Mouse (Mus musculus) limb, embryonic 11.5 days (tissue): Measurements from ENCODE around the gene Sfn. TPM values are rescaled to one million over a fixed set of nuclear protein-coding genes. Genes with fewer than 3 reads are reported as not detected.

ENCODE experiments used
- ATAC-seq: fragments of 200-750 bp; cut with Nextera tagmentation; 2 replicates; pipeline ENCODE4 v1.8.0; 2017; ENCODE audit warnings: low read depth; ENCODE audit not compliant: insufficient number of reproducible peaks, low FRiP score, low TSS enrichment
- DNase-seq: peaks from one replicate; pipeline ENCODE4 v3.0.0-alpha.2; 2015; ENCODE audit warnings: low spot score
- H3K27ac ChIP-seq: fragments of 300-500 bp; sonication (generic); replicated peaks from 2 replicates; pipeline ENCODE4 v1.5.1; 2014; ENCODE audit warnings: low read depth, mild to moderate bottlenecking, low read length
- H3K27me3 ChIP-seq: fragments of 300-500 bp; sonication (generic); 2 replicates; pipeline ENCODE4 v1.6.1; 2014; ENCODE audit warnings: mild to moderate bottlenecking, low read length, mixed read lengths; ENCODE audit not compliant: control insufficient read depth, insufficient read depth
- H3K36me3 ChIP-seq: fragments of 300-500 bp; sonication (generic); 2 replicates; pipeline ENCODE4 v1.6.1; 2014; ENCODE audit warnings: mild to moderate bottlenecking, low read length, moderate library complexity, mixed read lengths; ENCODE audit not compliant: control insufficient read depth, insufficient read depth
- H3K4me1 ChIP-seq: fragments of 300-500 bp; sonication (generic); 2 replicates; pipeline ENCODE4 v1.6.1; 2014; ENCODE audit warnings: low read length, mixed read lengths; ENCODE audit not compliant: control insufficient read depth, insufficient read depth
- H3K4me2 ChIP-seq: fragments of 300-500 bp; sonication (generic); 2 replicates; pipeline ENCODE4 v1.6.1; 2014; ENCODE audit warnings: low read depth, mild to moderate bottlenecking, moderate library complexity; ENCODE audit not compliant: severe bottlenecking
- H3K4me3 ChIP-seq: fragments of 300-500 bp; sonication (generic); 2 replicates; pipeline ENCODE4 v1.5.1; 2014; ENCODE audit warnings: low read depth, low read length
- H3K9ac ChIP-seq: fragments of 300-500 bp; sonication (generic); 2 replicates; pipeline ENCODE4 v1.6.1; 2014; ENCODE audit warnings: mild to moderate bottlenecking, low read length
- H3K9me3 ChIP-seq: fragments of 300-500 bp; sonication (generic); 2 replicates; pipeline ENCODE4 v1.6.1; 2016; ENCODE audit warnings: low read length; ENCODE audit not compliant: control insufficient read depth
- WGBS: fragments of 180-500 bp; shearing (Covaris S2); extraction: QIAGEN DNeasy Blood & Tissue Kit; methylation state at CpG from one replicate; pipeline ENCODE4 v1.1.7; 2014; 5-methylcytosine and 5-hydroxymethylcytosine counted together
- polyA plus RNA-seq: library from polyadenylated mRNA; unstranded; fragments of >200 nt; fragmentation: Nextera tagmentation; extraction: Ambion mirVana; gene quantifications from 2 replicates; pipeline ENCODE4 v1.2.1, GENCODE M21; 2014

Sfn gene
- polyA plus RNA-seq, 1 experiment from 2014 or later = 34.9 TPM

DNA sequence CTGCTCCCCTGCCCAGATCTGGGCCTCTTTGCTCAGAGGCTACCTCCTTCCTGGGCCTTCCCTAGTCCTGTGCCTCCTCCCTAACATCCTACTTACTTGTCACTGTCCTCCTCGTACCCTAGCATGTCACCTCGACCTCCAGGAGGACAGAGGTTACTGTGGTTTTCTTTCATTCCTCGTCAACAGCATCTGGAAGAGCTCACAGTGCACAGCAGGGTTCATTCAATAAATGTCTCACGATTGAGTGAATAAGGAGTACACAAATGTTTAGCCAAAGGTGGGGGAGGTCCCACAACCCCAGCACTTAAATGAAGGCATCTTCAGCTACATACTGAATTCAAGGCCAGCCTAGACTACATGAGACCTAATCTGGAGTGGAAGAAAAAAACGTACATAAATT lies 24.3 kb upstream of the Sfn start:
- Histone ChIP-seq H3K9ac (no peak overlapping the region), H3K27ac (no peak overlapping the region)
- 47% methylated on average over 5 of the region's 5 CpGs for WGBS

DNA sequence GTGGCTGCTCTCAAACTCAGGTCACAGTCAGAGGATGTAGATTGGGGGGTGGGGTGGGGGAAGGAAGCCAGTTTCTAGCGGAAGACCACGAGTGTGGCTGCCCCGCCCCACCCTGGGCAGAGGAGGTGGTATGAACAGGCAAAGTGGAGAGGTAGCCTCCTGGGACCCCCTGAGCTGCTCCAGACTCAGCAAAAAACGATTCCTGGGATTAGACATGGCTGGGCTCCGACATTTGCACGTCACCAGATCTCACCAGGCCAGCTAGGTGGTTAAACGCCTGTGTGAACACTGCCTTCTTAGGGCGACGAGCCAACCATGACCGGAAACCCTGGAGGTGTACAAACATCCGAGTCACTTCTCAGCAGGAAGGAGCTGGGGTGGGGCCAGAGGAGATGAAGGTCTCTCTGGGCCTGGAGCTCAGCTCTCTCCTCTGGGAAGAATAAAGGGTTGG lies 23.7 kb upstream of the Sfn start:
- 79% methylated on average over 11 of the region's 11 CpGs for WGBS
- peaks cover 2% of the 10 kb centered on the region for H3K36me3 ChIP-seq

More for the DNA sequence above, 24.3 kb upstream of the Sfn start:
- Histone ChIP-seq H3K4me1 (no peaks in the 10 kb centered on the region), H3K9me3 (no peaks in the 10 kb centered on the region), H3K36me3 (peaks cover 2% of the 10 kb centered on the region), H3K27me3 (no peaks in the 10 kb centered on the region), H3K4me3 (no peak overlapping the region), H3K4me2 (no peak overlapping the region)
- ATAC-seq = no peak
- DNase-seq = no peak

GRCm38 (mm10) chr4:133624830-133625229 lies 22.9 kb upstream of the Sfn start:
- no peaks in the 10 kb centered on the region for H3K27me3 ChIP-seq
- no peak overlapping the region for H3K27ac ChIP-seq
- no peak overlapping the region for H3K4me2 ChIP-seq
- H3K4me1 ChIP-seq = no peaks in the 10 kb centered on the region
- H3K9me3 ChIP-seq = no peaks in the 10 kb centered on the region
- DNase-seq = no peak
- no peak overlapping the region for H3K4me3 ChIP-seq
- 90% methylated on average over 7 of the region's 7 CpGs for WGBS
- H3K9ac ChIP-seq = no peak overlapping the region
- peaks cover 2% of the 10 kb centered on the region for H3K36me3 ChIP-seq
- ATAC-seq = no peak

More for the DNA sequence above, 23.7 kb upstream of the Sfn start:
- H3K27ac ChIP-seq = no peak overlapping the region
- no peaks in the 10 kb centered on the region for H3K27me3 ChIP-seq
- ATAC-seq = no peak
- no peak for DNase-seq
- H3K4me3 ChIP-seq = no peak overlapping the region
- H3K4me1 ChIP-seq = no peaks in the 10 kb centered on the region
- H3K9me3 ChIP-seq = no peaks in the 10 kb centered on the region
- H3K9ac ChIP-seq = no peak overlapping the region
- H3K4me2 ChIP-seq = no peak overlapping the region

DNA sequence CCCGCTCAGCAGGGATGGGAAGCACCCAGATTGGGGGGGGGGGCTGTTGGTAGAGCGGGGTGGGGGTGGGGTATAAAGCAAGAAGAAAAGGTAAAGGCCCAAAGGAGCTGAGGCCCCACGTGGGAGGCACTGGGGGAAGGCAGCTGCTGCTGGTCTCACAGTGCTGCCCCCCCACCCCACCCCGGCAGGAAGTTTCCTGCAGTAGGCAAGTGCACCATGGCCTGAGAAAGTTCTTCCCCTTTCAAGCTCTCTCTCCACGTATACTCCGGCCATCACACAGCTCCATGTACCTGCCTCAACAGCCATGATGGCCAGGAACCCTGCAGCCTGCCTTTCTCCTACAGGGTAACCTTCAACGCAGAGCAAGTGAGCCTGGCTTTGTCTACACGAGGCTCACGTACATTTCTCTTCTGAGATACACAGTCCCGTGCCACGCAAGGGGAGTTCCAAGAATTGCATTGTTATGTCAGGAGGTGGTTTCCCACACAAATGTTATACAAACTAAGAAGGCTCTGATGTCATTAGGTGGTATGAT lies 20.3 kb upstream of the Sfn start:
- H3K36me3 ChIP-seq = peaks cover 2% of the 10 kb centered on the region
- no peak overlapping the region for H3K4me2 ChIP-seq
- no peak overlapping the region for H3K9ac ChIP-seq
- no peak for DNase-seq
- H3K4me3 ChIP-seq = no peak overlapping the region
- no peak overlapping the region for H3K27ac ChIP-seq
- WGBS = 83% methylated on average over 11 of the region's 11 CpGs
- no peaks in the 10 kb centered on the region for H3K4me1 ChIP-seq
- H3K9me3 ChIP-seq = no peaks in the 10 kb centered on the region
- no peak for ATAC-seq
- H3K27me3 ChIP-seq = no peaks in the 10 kb centered on the region

DNA sequence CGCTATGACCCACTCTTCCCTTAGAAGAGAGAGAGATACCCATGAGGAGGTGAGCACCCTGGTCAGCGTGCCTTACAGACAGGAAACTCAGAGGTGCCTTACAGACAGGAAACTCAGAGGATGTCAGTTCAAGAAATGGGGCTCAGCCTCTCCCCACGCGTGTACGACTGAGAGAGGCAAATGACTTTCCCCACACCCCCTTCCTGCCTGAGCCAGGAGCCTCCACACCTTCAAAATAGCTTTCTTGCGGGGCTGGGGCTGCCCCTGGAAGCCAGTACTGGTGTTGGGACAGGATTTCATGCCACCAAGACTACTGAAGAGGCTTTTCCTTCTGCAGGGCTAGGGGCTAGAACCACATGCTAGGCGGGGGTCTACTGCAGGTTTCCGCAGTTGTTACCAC lies 18.7 kb upstream of the Sfn start:
- no peak for ATAC-seq
- no peak overlapping the region for H3K9ac ChIP-seq
- H3K27me3 ChIP-seq = no peaks in the 10 kb centered on the region
- no peak overlapping the region for H3K27ac ChIP-seq
- H3K4me1 ChIP-seq = no peaks in the 10 kb centered on the region
- no peaks in the 10 kb centered on the region for H3K9me3 ChIP-seq
- no peak for DNase-seq
- WGBS = 90% methylated on average over 8 of the region's 8 CpGs
- H3K4me3 ChIP-seq = no peak overlapping the region
- H3K4me2 ChIP-seq = no peak overlapping the region
- peaks cover 2% of the 10 kb centered on the region for H3K36me3 ChIP-seq

DNA sequence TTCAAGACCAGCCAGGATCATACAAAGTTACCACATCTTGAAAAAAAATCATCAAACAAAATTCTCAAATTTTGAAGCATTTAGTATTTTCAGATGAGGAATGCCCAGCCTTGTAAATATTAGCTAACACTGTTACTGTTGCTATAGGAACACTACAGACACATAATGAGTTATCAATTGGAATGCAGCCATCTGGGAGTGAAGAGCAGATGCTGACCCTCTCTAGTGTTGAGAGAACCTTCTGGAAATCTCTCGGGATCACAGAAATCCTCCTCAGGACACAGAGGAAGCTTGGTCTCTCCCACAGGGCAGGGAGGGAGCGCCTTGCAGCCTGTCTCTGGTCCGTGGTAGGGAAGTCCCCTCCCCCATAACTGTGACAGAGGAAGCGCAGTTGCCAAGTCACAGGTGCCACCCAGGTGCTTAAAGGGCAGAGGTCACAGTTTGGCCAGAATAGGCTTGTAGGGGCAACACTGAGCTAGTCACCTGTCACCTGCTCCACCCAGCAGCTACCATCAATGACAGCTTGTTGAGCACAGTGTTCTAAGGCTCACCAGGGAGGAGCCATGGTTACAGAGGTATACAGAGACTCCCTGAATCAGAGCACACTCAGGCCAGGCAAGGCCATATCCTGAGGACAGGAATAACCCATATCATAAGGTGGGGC lies 17.6 kb upstream of the Sfn start:
- WGBS = 70% methylated on average over 4 of the region's 4 CpGs
- no peaks in the 10 kb centered on the region; the same call in none of the 2 replicates for H3K36me3 ChIP-seq
- H3K9me3 ChIP-seq = no peaks in the 10 kb centered on the region
- H3K4me1 ChIP-seq = no peaks in the 10 kb centered on the region
- no peak overlapping the region for H3K27ac ChIP-seq
- H3K9ac ChIP-seq = no peak overlapping the region
- H3K4me3 ChIP-seq = no peak overlapping the region
- ATAC-seq = no peak
- no peaks in the 10 kb centered on the region for H3K27me3 ChIP-seq
- DNase-seq = no peak
- no peak overlapping the region for H3K4me2 ChIP-seq

DNA sequence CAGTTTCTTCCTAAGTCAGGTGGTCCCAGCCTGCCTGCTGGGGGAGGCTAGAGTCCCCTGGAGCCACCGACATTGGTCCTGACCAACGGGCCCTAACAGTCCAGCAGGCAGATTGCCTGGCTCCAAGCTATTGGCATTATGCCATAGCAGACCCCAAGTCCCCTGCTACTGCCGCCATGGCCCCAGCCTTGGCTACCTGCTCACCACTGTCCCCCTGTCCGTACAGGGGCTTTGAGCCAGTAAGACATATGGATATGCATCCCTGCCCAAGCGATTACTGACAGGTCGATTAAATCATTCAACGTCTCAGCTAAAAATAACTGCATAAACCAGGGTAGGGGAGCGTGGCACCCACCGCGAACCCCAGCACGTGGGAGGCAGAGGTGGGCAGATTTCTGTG lies 16.0 kb upstream of the Sfn start:
- peaks cover 4% of the 10 kb centered on the region for H3K36me3 ChIP-seq
- DNase-seq = no peak
- H3K9ac ChIP-seq = no peak overlapping the region
- H3K27me3 ChIP-seq = no peaks in the 10 kb centered on the region
- 95% methylated on average over 11 of the region's 11 CpGs for WGBS
- H3K4me3 ChIP-seq = no peak overlapping the region
- H3K4me1 ChIP-seq = no peaks in the 10 kb centered on the region
- ATAC-seq = no peak
- H3K27ac ChIP-seq = no peak overlapping the region
- H3K4me2 ChIP-seq = no peak overlapping the region
- no peaks in the 10 kb centered on the region for H3K9me3 ChIP-seq

DNA sequence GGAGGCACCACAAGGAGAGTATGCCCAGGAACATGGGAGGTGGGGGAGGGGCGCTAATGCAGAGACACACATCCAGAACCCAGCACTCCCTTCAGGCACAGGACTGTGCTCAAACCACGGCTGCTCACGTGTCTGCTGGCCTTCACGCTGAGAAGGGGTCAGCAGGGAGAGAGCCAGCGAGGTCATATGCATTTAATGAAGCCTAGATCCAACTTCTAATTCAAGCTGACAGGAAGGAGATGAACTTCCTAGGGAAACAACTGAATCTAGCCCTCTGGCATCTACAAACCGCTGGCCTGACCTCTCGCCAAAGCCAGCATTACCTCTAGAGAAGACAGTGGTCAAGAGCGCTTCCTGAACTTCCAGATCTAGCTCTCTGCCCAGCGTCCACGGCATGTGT lies 13.4 kb upstream of the Sfn start:
- DNase-seq = no peak
- peaks cover 3% of the 10 kb centered on the region; the same call in 1 of the 2 replicates for H3K9me3 ChIP-seq
- 82% methylated on average over 10 of the region's 10 CpGs for WGBS
- ATAC-seq = no peak
- H3K4me1 ChIP-seq = no peaks in the 10 kb centered on the region
- no peak overlapping the region for H3K4me3 ChIP-seq
- no peak overlapping the region for H3K4me2 ChIP-seq
- H3K36me3 ChIP-seq = peaks cover 14% of the 10 kb centered on the region
- no peak overlapping the region for H3K9ac ChIP-seq
- H3K27ac ChIP-seq = no peak overlapping the region
- no peaks in the 10 kb centered on the region for H3K27me3 ChIP-seq
